Mouse (Mus musculus): ENCODE measurements around the gene Dock2.

The Dock2 gene

GRCm38 (mm10) chr11:34528006-34528405 is 255.7 kb downstream of the Dock2 start:
- no peak for DNase-seq (ENCODE audit: low read depth)

DNA sequence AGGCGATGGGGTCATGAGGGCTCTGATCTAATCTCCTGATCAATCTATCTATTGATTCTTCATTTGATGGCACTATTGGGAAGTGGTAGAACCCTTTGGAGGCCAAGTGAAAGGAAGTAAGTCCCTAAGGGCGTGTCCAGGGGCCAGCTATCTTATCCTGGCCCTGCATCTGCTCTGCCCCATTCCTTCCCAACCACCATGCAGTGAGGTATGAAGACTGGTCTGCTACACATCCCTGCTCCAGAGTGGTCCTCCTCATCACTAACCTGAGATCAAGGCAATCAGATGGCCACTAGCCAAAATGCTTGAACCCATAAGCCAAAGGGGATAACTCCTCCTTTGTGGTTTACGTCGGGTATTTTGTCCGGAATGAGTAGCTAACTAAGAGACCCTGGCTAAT is 256.5 kb downstream of the Dock2 start:
- no peak for DNase-seq (ENCODE audit: low read depth)

GRCm38 (mm10) chr11:34525096-34525891 is 258.4 kb downstream of the Dock2 start:
- DNase-seq (ENCODE audit: low read depth), result no peak

- DNase-seq (ENCODE audit: low read depth), result no peak
Measured at GRCm38 (mm10) chr11:34524586-34524985, 259.1 kb downstream of the Dock2 start.

GRCm38 (mm10) chr11:34518566-34518965 is 265.1 kb downstream of the Dock2 start:
- DNase-seq (ENCODE audit: low read depth), result no peak

DNA sequence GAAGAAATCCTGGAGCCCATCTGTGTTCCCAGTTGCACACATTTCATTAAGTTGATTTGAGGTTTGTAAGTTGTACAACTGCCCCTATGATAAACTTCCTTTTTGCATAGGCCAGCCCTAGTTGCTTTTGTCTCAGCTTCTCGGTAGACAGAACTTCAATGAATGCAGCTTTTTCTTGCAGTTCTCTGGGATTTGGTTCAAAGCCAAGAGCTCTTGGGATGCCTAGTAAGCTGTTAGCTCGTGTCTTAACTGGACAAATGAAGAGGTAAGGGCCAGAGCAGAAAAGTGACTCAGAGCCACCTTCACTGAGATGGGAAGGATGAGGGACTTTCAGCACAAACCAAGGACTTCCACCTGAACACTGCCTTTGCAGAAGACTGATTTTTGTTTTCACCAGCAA is 266.7 kb downstream of the Dock2 start:
- no peak for DNase-seq (ENCODE audit: low read depth)

DNA sequence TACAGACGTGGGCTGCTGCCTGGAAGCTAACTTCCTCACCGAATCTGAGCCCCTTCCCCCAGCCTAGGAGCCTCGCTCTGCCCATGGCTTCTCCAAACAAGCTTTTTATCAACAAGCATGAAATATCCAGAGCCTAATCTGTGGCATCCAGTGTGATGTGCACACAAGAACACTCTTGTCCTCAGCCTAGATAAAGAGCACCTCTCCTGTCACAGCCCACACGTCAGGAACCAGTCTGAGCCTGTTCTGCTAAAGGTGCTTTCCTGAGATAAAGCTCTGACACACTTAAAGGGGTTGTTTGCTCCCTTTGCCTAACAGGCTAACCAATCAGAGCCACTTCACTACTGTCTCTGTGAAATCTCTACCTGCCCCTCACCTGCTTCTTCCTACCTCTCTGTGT is 268.4 kb downstream of the Dock2 start:
- DNase-seq (ENCODE audit: low read depth), result no peak

DNA sequence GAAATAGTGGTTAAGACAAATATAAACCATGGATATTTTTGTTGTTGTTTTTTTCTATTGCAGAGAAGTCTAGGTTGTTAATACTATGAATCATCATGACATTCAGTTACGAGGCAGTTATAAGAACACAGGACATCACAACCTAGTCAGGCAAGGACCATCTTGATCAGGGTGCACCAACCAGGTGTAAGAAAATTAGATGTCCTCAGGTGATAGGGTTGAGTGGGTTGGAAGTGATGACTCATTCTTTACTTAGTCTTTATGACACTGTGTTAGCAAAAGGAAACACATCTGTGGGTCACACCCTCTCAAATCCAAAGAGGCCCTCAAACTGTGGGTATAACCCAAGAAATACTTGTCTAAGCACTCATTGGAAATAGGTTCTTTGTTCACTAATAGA is 277.3 kb downstream of the Dock2 start:
- no peak for DNase-seq (ENCODE audit: low read depth)

DNA sequence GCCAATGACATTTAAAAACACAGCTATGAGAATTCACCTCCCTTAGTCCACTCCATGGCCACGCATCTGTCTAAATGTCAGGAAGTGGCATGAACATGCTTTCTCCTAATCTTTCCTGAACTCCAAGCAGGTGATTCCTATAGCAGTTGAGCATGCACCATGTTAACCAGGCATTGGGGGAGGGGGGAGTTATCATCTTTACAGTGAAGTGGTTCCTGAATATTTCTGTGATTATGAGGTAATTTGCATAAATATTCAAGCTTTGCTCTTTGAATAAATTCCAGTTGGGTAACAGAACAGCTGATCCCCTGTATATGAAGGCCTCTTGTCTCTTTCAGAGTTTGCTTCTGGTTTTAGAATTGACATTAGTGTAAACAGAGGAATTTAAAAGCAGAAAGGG is 284.0 kb downstream of the Dock2 start:
- DNase-seq (ENCODE audit: low read depth), result no peak

DNA sequence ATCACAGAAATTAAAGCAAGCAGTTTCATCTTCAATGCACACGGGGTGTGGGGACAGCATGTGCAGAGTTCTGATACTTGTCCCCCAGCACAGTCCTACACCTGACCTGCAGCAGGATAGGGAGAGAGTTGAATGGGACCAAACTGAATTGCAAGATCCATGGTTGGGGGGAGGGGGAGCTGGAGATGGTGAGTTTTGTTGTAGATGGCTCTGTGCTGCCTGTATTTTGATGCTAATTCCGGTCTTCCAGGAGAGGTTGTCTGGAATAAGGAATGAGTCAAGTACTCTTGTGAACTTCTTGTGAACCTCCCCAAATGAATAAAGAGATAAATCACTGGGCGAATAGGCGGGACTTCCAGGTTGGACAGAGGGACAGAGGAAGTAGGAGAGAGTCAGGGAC is 289.0 kb downstream of the Dock2 start:
- DNase-seq (ENCODE audit: low read depth), result no peak

GRCm38 (mm10) chr11:34492986-34493385 is 290.7 kb downstream of the Dock2 start:
- no peak for DNase-seq (ENCODE audit: low read depth)

- no peak for DNase-seq (ENCODE audit: low read depth)
Measured at GRCm38 (mm10) chr11:34492223-34492622, 291.5 kb downstream of the Dock2 start.

DNA sequence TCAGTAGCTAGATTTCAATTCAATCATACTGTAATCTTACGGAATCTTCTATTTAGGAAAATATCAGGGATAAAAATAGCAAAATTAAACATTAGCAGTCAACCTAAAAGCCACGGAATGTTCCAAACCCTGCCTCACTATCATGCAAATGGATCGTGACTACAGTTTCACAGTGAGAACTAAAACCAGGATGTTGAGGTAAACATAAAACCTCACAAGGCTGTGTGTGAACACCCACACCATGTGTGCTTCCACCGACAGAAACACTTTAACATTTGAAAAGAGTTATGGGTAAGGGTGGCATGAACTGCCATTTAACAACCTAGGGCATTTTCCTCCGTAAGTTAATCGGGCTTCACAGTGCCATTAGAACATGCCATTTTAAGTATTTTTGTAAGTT is 294.1 kb downstream of the Dock2 start:
- DNase-seq (ENCODE audit: low read depth), result no peak

GRCm38 (mm10) chr11:34479301-34479700 is 304.4 kb downstream of the Dock2 start:
- no peak for DNase-seq (ENCODE audit: low read depth)

- no peak for DNase-seq (ENCODE audit: low read depth)
Measured at GRCm38 (mm10) chr11:34469792-34470191, 313.9 kb downstream of the Dock2 start.

- DNase-seq (ENCODE audit: low read depth), result no peak
Measured at GRCm38 (mm10) chr11:34468571-34468970, 315.1 kb downstream of the Dock2 start.

- peak; percentile 18 for DNase-seq (ENCODE audit: low read depth)
Measured at GRCm38 (mm10) chr11:34467056-34467455, 316.6 kb downstream of the Dock2 start.

- no peak for DNase-seq (ENCODE audit: low read depth)
Measured at GRCm38 (mm10) chr11:34449944-34450343, 333.7 kb downstream of the Dock2 start.

- DNase-seq (ENCODE audit: low read depth), result peak; percentile 43
Measured at GRCm38 (mm10) chr11:34447891-34448290, 335.8 kb downstream of the Dock2 start.

GRCm38 (mm10) chr11:34438429-34438828 is 345.3 kb downstream of the Dock2 start:
- no peak for DNase-seq (ENCODE audit: low read depth)

DNA sequence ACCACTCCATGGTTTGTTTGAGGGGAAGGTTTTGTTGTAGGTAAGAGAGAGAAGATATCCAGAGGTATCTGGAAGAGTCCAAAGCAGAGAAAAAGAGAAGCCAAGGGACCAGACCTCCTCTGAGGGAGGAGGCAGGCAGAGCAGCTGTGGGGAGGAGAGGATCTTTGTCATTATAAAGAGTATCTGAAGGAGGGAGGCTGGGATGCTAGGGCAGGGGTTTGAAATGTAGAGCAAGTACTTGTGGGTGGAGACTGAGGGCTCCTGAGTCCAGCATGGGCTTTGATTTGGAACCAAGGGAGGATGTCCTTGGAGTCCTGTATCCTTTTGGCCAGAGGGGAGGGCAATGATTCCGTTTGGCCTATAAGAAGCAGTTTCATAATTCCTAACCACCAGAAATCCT is 346.2 kb downstream of the Dock2 start:
- no peak for DNase-seq (ENCODE audit: low read depth)

- no peak for DNase-seq (ENCODE audit: low read depth)
Measured at GRCm38 (mm10) chr11:34431978-34432377, 351.7 kb downstream of the Dock2 start.

DNA sequence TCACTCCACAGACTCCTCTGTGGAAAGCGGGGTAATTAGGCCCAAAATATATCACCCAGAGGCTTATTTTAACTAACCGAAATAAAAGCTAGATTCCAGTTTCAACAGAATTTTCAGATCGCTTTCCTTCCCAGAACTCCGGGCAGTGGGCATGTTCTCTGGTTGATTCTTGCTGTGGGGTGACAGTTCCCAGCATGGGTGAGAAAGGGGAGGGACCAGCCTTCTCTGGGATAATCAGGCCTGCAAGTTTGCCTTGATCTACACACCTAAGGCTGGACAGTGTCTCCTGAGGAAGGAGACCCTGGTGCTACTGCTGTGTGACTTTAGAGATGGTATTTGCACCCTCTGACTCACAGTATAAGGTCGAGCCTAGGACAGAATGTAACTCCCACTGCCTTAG is 352.3 kb downstream of the Dock2 start:
- DNase-seq (ENCODE audit: low read depth), result no peak

DNA sequence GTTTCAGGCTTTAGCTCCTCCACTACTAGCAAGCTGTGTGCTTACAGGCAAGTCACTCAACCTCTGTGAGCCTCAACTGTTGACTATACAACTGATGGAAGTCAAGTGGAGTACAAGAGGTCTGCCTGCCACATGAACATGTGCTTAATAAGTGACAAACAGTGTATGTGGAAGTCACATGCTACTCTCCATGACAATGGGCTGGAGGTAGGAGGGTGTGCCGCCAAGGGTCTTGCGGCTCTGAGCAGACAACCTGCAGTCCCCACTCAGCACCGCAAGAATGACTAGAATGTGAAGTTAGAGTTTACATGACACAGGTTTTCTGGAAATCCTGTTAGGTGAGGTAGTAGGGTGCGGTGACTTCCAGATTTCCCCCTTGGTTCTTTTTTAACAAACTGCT is 352.8 kb downstream of the Dock2 start:
- no peak for DNase-seq (ENCODE audit: low read depth)
